In the genomic region with DNA sequence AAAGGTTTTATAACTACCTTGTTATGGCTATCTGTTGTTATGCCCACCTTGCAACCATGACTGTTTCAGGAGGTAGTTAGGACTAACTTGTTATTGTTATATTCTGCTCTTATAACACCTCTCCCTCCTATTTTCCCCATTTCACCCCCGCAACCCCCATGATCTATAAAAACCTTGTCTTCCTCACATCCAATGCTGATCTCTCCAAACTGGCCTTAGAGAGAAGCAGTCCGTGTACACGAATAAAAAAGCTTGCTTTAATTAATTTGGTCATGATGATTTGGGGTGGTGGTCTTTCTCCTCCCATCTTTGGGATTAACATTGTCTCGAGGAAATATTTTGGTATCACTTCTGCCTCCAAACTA, we compare ENCODE assay signal across 7 mouse cellular contexts. TPM values are rescaled to one million over a fixed set of nuclear protein-coding genes. Genes with fewer than 3 reads are reported as not detected.
DNase-seq lines count a peak whose midpoint lies in the region; ATAC-seq and TF ChIP-seq lines count a peak whose summit lies in the region.

No protein-coding gene starts in this region.

- TF ChIP-seq POLR2A in olfactory bulb, adult 2 months (IDR thresholded peaks at IDR 0.05; ENCODE audit: insufficient read depth, low read depth, low read length), result no peak

- H3K4me1 ChIP-seq in lung, embryonic 15.5 days, result 0 out of 2 replicates have a peak, but pooled peaks cover 5% of the 10 kb centered on the region
- H3K4me1 ChIP-seq in limb, embryonic 10.5 days, result peaks cover 10% of the 10 kb centered on the region
- H3K4me1 ChIP-seq in olfactory bulb, adult 2 months (ENCODE audit: control insufficient read depth, insufficient read depth, low read length), result no peaks in the 10 kb centered on the region

- DNase-seq in lung, postnatal 36 days, result no peak
- DNase-seq in limb, embryonic 10.5 days (ENCODE audit: low spot score), result no peak
- no peak for DNase-seq in adrenal gland, adult 8-10 months
- no peak for DNase-seq in cerebellum, postnatal 36 days

- peak overlapping the region; percentile 50 for H3K9ac ChIP-seq in lung, embryonic 15.5 days

- 4% methylated on average over 4 of the region's 4 CpGs for WGBS in lung, embryonic 15.5 days
- WGBS in limb, embryonic 10.5 days, result 5% methylated on average over 4 of the region's 4 CpGs
- 2% methylated on average over 4 of the region's 4 CpGs for WGBS in olfactory bulb, adult 2 months

- H3K36me3 ChIP-seq in lung, embryonic 15.5 days, result 0 out of 2 replicates have a peak, but pooled peaks cover 2% of the 10 kb centered on the region
- peaks cover 5% of the 10 kb centered on the region for H3K36me3 ChIP-seq in limb, embryonic 10.5 days

- H3K27ac ChIP-seq in lung, embryonic 15.5 days, result no peak overlapping the region
- peak overlapping the region; percentile 92 for H3K27ac ChIP-seq in limb, embryonic 10.5 days
- H3K27ac ChIP-seq in olfactory bulb, adult 2 months (ENCODE audit: insufficient read depth, low read depth, low read length), result peak overlapping the region; percentile 47; the same call in 1 of the 2 replicates

- no peaks in the 10 kb centered on the region for H3K27me3 ChIP-seq in lung, embryonic 15.5 days
- H3K27me3 ChIP-seq in limb, embryonic 10.5 days (ENCODE audit: low read depth, poor library complexity, severe bottlenecking), result no peaks in the 10 kb centered on the region

- H3K4me3 ChIP-seq in lung, embryonic 15.5 days, result peak overlapping the region; percentile 64
- H3K4me3 ChIP-seq in limb, embryonic 10.5 days, result peak overlapping the region; percentile 70
- peak overlapping the region; percentile 65 for H3K4me3 ChIP-seq in olfactory bulb, adult 2 months (ENCODE audit: insufficient read depth, low read depth, low read length)

- TF ChIP-seq CTCF in olfactory bulb, adult 2 months (IDR thresholded peaks at IDR 0.05; ENCODE audit: insufficient read depth, low read depth, low read length), result no peak

- peak overlapping the region; percentile 82 for H3K4me2 ChIP-seq in lung, embryonic 15.5 days

- no peak for ATAC-seq in lung, embryonic 15.5 days (ENCODE audit: borderline replicate concordance, extremely low read depth, low FRiP score, low TSS enrichment)
- 0 out of 2 replicates have a peak, but pooled peaks have one; percentile 12 for ATAC-seq in erythroid progenitor cell, adult 5-6 weeks (replicated peaks; ENCODE audit: low FRiP score, poor library complexity, severe bottlenecking)

- H3K9me3 ChIP-seq in lung, embryonic 15.5 days, result no peaks in the 10 kb centered on the region
- H3K9me3 ChIP-seq in limb, embryonic 10.5 days (replicated peaks), result no peaks in the 10 kb centered on the region

RNA-seq across cellular contexts. Expression of gene Ttc26, which starts 0.5 kb away (rescaled TPM):
- 8.9 TPM in 2 replicates for polyA plus RNA-seq in lung, embryonic 15.5 days (2015; fragmentation: Nextera tagmentation; extraction: Ambion mirVana)
- 0.72 TPM in 1 of 2 replicates, not detected in the other for total RNA-seq in erythroid progenitor cell, adult 5-6 weeks (2015; ENCODE audit: low replicate concordance)
- not detected in 2 replicates for total RNA-seq in erythroid progenitor cell, adult 5-6 weeks (2017; ENCODE audit: low replicate concordance)
- 13.3 and 16.1 TPM in 2 replicates for polyA plus RNA-seq in limb, embryonic 10.5 days (2016; fragmentation: Nextera tagmentation; extraction: Ambion mirVana)
- not detected in 2 replicates for polyA plus RNA-seq in olfactory bulb, adult 2 months (2012; ENCODE audit: insufficient read depth, insufficient read length, low replicate concordance, missing spikeins)
- 1 to 10 TPM; 3.0 to 8.2 (median 4.7) TPM for total RNA-seq in adrenal gland, adult 8-10 months (2022)

RNA-seq across cellular contexts. Expression of gene Zc3hav1, which starts 26.3 kb away (rescaled TPM):
- 7.5 and 7.8 TPM in 2 replicates for polyA plus RNA-seq in lung, embryonic 15.5 days (2015; fragmentation: Nextera tagmentation; extraction: Ambion mirVana)
- total RNA-seq in erythroid progenitor cell, adult 5-6 weeks (2015; ENCODE audit: low replicate concordance), result 149 and 161 TPM in 2 replicates
- 166 and 185 TPM in 2 replicates for total RNA-seq in erythroid progenitor cell, adult 5-6 weeks (2017; ENCODE audit: low replicate concordance)
- polyA plus RNA-seq in limb, embryonic 10.5 days (2016; fragmentation: Nextera tagmentation; extraction: Ambion mirVana), result 1.5 and 2.0 TPM in 2 replicates
- not detected in 2 replicates for polyA plus RNA-seq in olfactory bulb, adult 2 months (2012; ENCODE audit: insufficient read depth, insufficient read length, low replicate concordance, missing spikeins)
- total RNA-seq in adrenal gland, adult 8-10 months (2022), result 10 to 100 TPM; 59.7 to 72.1 (median 67.7) TPM

RNA-seq across cellular contexts. Expression of gene Ubn2, which starts 53.0 kb away (rescaled TPM):
- polyA plus RNA-seq in lung, embryonic 15.5 days (2015; fragmentation: Nextera tagmentation; extraction: Ambion mirVana), result 10.1 and 12.7 TPM in 2 replicates
- total RNA-seq in erythroid progenitor cell, adult 5-6 weeks (2015; ENCODE audit: low replicate concordance), result 46.5 and 66.3 TPM in 2 replicates
- total RNA-seq in erythroid progenitor cell, adult 5-6 weeks (2017; ENCODE audit: low replicate concordance), result 33.1 and 36.6 TPM in 2 replicates
- 13.5 and 14.7 TPM in 2 replicates for polyA plus RNA-seq in limb, embryonic 10.5 days (2016; fragmentation: Nextera tagmentation; extraction: Ambion mirVana)
- not detected in 2 replicates for polyA plus RNA-seq in olfactory bulb, adult 2 months (2012; ENCODE audit: insufficient read depth, insufficient read length, low replicate concordance, missing spikeins)
- total RNA-seq in adrenal gland, adult 8-10 months (2022), result 10 to 100 TPM; 26.2 to 50.5 (median 35.0) TPM
